Mouse (Mus musculus): ENCODE data around the gene Cbx3.

DNA sequence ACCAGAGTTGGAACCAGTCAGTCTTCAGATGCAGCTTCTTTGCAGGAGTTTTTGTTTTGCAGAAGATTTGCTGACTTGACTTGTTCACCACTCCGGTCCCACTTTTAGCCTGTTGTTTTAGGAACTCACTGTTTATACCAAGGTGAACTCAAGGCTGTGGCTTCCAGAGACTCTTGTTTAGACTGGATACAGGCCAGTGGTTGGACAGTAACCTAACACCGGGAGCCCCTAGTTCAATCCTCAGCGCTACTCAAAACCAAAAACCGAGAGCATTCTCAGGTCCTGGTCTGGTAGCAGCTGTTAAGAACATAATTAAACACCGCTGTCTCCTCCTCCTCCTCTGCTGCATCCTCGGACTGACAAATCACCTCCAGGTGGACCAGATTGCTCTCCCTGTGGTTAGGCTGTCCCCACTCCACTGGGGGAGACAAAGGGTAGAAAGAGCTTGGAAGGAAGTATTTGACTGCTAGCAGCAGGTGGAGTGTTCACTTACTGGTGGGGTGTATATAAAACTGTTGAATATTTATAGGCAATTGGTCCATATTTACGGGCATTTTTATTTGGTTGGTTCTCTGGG is 17.1 kb upstream of the Cbx3 start:
- TF ChIP-seq CTCF (IDR thresholded peaks at IDR 0.05; ENCODE audit: low read depth) (no peak), EP300 (IDR thresholded peaks at IDR 0.05; ENCODE audit: low read depth) (no peak)
